13 mouse cellular contexts compared by ENCODE assay signal in genomic region chr6:66077445-66077844, GRCm38 (mm10).
DNase-seq lines count a peak whose midpoint lies in the region; ATAC-seq and TF ChIP-seq lines count a peak whose summit lies in the region.
"Had no signal": no experiment of that assay in that cellular context is flagged by ENCODE, and none has a peak within 500 bp of the region (broad histone marks: within the 10 kb centered on the region; RNA-seq: fewer than 3 reads in every experiment).

No protein-coding gene starts in this region.

- no peak overlapping the region for H3K4me2 ChIP-seq in kidney, postnatal 0 days (ENCODE audit: low read length)
- H3K4me2 ChIP-seq: lung, embryonic 14.5 days had no signal

- no peak for TF ChIP-seq CTCF in kidney, postnatal 0 days (IDR thresholded peaks at IDR 0.05; ENCODE audit: low read depth)

- H3K4me3 ChIP-seq in kidney, postnatal 0 days (replicated peaks; ENCODE audit: low read depth, low read length), result no peak overlapping the region
- H3K4me3 ChIP-seq: gastrocnemius, adult 2 months; heart, embryonic 10.5 days had no signal

- no peaks in the 10 kb centered on the region for H3K4me1 ChIP-seq in kidney, postnatal 0 days (replicated peaks; ENCODE audit: insufficient read depth, low read length)

- no peaks in the 10 kb centered on the region for H3K36me3 ChIP-seq in kidney, postnatal 0 days (ENCODE audit: insufficient read depth, low read length)
- H3K36me3 ChIP-seq: heart, embryonic 10.5 days had no signal

- WGBS in kidney, postnatal 0 days, result 18% methylated on average over 2 of the region's 2 CpGs

- ATAC-seq in kidney, postnatal 0 days (replicated peaks; ENCODE audit: low FRiP score, low read depth), result peak; percentile 86
- ATAC-seq in megakaryocyte-erythroid progenitor cell, adult 5-6 weeks (replicated peaks; ENCODE audit: low FRiP score, low TSS enrichment, poor library complexity, severe bottlenecking), result peak; percentile 92

- H3K9me3 ChIP-seq in kidney, postnatal 0 days (replicated peaks; ENCODE audit: low read length), result no peaks in the 10 kb centered on the region
- H3K9me3 ChIP-seq: heart, embryonic 10.5 days had no signal

- no peak overlapping the region for H3K27ac ChIP-seq in kidney, postnatal 0 days
- H3K27ac ChIP-seq: gastrocnemius, adult 2 months; heart, embryonic 10.5 days had no signal

- DNase-seq in kidney, postnatal 0 days (ENCODE audit: low spot score), result peak; percentile 79
- no peak for DNase-seq in kidney, postnatal 25 days
- peak; percentile 5 for DNase-seq in ZHBTc4 (ENCODE audit: low read depth, low spot score)
- DNase-seq in embryo, embryonic 11 days, result peak; percentile 38
- DNase-seq in spleen, postnatal 14 days (ENCODE audit: low spot score in 2 of 2), result no peak
- no peak for DNase-seq in right cerebral cortex, postnatal 10 days (ENCODE audit: low spot score in 2 of 2)
- DNase-seq: cerebellum, adult 8-10 months; gastrocnemius, adult 2 months; kidney, postnatal 14 days; lung, embryonic 14.5 days; thymus, adult 18-20 months had no signal

- H3K9ac ChIP-seq in kidney, postnatal 0 days (ENCODE audit: low read depth, low read length), result no peak overlapping the region
- H3K9ac ChIP-seq: lung, embryonic 14.5 days had no signal

- no peaks in the 10 kb centered on the region for H3K27me3 ChIP-seq in kidney, postnatal 0 days (ENCODE audit: insufficient read depth, low read length)

Comparison
In these comparisons a context has a peak if more than half of its experiments do, and no peak if none do; other contexts are left out.
1. DNase-seq: peak in kidney, postnatal 0 days (single experiment), ZHBTc4 (single experiment) and embryo, embryonic 11 days (single experiment); none in kidney, postnatal 25 days (0 of 2), spleen, postnatal 14 days (0 of 2) and right cerebral cortex, postnatal 10 days (0 of 2).